Mouse (Mus musculus): Measurements from ENCODE around the gene Ctsa. TPM values are rescaled to one million over a fixed set of nuclear protein-coding genes. Genes with fewer than 3 reads are reported as not detected.

Gene Ctsa
- polyA plus RNA-seq (2015; fragmentation: Nextera tagmentation; extraction: Ambion mirVana), result 266 and 277 TPM in 2 replicates

- Histone ChIP-seq H3K4me1 (replicated peaks) (peaks cover 13% of the 10 kb centered on the region), H3K4me3 (replicated peaks) (peak within 1 kb of the TSS; percentile 79), H3K27me3 (replicated peaks) (no peaks in the 10 kb centered on the region), H3K27ac (peak within 1 kb of the TSS; percentile 92), H3K9me3 (no peaks in the 10 kb centered on the region), H3K9ac (peak within 1 kb of the TSS; percentile 85), H3K4me2 (replicated peaks) (peak within 1 kb of the TSS; percentile 99), H3K36me3 (peaks cover 11% of the 10 kb centered on the region)
- peak; percentile 74 for ATAC-seq
- WGBS, result under 1% methylated on average over 35 of the region's 35 CpGs
Observed at GRCm38 (mm10) chr2:164832748-164833301, at the start of gene Ctsa. Gene Ctsa (plus strand): TSS chr2:164832873.

- H3K9me3 ChIP-seq, result no peaks in the 10 kb centered on the region
- no peak for ATAC-seq
Observed at GRCm38 (mm10) chr2:164783926-164784581, 48.6 kb upstream of the Ctsa start.

DNA sequence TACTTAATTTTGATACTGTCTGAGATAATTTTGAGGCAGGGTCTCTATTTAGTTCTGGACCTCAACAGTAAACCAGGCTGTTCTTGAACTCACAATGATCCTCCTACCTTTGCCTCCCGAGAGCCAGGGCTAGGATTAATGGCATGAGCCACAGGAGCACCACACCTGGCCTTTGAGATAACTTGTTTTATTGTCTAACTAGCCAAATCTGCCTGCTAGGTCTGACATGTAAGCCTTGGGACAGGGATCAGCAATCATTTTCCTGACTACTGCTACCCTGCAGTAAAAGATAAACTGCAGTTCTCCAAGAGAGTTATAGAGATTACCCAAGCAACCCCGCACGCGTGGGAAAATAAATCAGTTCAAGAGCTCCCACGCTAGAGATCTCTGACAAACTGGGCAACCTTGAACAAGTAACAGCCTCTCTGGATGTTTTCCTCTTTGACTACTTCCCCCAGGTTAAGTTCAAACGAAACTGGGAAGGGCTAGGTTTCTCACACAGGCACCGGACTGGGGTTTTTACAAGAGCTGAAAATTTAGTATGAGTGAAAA is 47.7 kb upstream of the Ctsa start:
- H3K36me3 ChIP-seq, result peaks cover 4% of the 10 kb centered on the region; the same call in 1 of the 2 replicates
- peak overlapping the region; percentile 55 for H3K4me3 ChIP-seq (replicated peaks)
- peak; percentile 3; the same call in 1 of the 2 replicates for ATAC-seq
- no peaks in the 10 kb centered on the region for H3K27me3 ChIP-seq (replicated peaks)
- 4% methylated on average over 7 of the region's 7 CpGs for WGBS
- H3K27ac ChIP-seq, result peak overlapping the region; percentile 80
- no peaks in the 10 kb centered on the region for H3K9me3 ChIP-seq
- H3K9ac ChIP-seq, result peak overlapping the region; percentile 67
- peaks cover 18% of the 10 kb centered on the region for H3K4me1 ChIP-seq (replicated peaks)
- peak overlapping the region; percentile 86 for H3K4me2 ChIP-seq (replicated peaks)

More at GRCm38 (mm10) chr2:164783926-164784581, 48.6 kb upstream of the Ctsa start:
- H3K4me3 ChIP-seq (replicated peaks), result no peak overlapping the region
- H3K36me3 ChIP-seq, result no peaks in the 10 kb centered on the region
- H3K27me3 ChIP-seq (replicated peaks), result no peaks in the 10 kb centered on the region
- no peak overlapping the region for H3K27ac ChIP-seq
- H3K9ac ChIP-seq, result no peak overlapping the region
- WGBS, result 72% methylated on average over 7 of the region's 7 CpGs
- H3K4me1 ChIP-seq (replicated peaks), result peaks cover 18% of the 10 kb centered on the region
- peak overlapping the region; percentile 86; the same call in 1 of the 2 replicates for H3K4me2 ChIP-seq (replicated peaks)

GRCm38 (mm10) chr2:164785481-164786387 is 46.9 kb upstream of the Ctsa start, which contains the start of gene Snx21:
Gene Snx21 (plus strand): TSS chr2:164785823.
- no peaks in the 10 kb centered on the region for H3K9me3 ChIP-seq
- H3K4me1 ChIP-seq (replicated peaks), result peaks cover 18% of the 10 kb centered on the region
- H3K27me3 ChIP-seq (replicated peaks), result no peaks in the 10 kb centered on the region
- under 1% methylated on average over 87 of the region's 89 CpGs for WGBS
- peaks cover 4% of the 10 kb centered on the region; the same call in 1 of the 2 replicates for H3K36me3 ChIP-seq
- peak within 1 kb of the TSS; percentile 80 for H3K27ac ChIP-seq
- peak; percentile 96 for ATAC-seq
- H3K4me3 ChIP-seq (replicated peaks), result peak within 1 kb of the TSS; percentile 55
- H3K4me2 ChIP-seq (replicated peaks), result peak within 1 kb of the TSS; percentile 86
- H3K9ac ChIP-seq, result peak within 1 kb of the TSS; percentile 67

- Histone ChIP-seq H3K9me3 (no peaks in the 10 kb centered on the region), H3K9ac (peak overlapping the region; percentile 67), H3K4me3 (replicated peaks) (peak overlapping the region; percentile 55), H3K27me3 (replicated peaks) (no peaks in the 10 kb centered on the region), H3K4me1 (replicated peaks) (peaks cover 18% of the 10 kb centered on the region), H3K27ac (peak overlapping the region; percentile 80), H3K4me2 (replicated peaks) (peak overlapping the region; percentile 86), H3K36me3 (peaks cover 10% of the 10 kb centered on the region)
- 10% methylated on average over 15 of the region's 15 CpGs for WGBS
- ATAC-seq, result peak; percentile 8; the same call in 1 of the 2 replicates
Observed at GRCm38 (mm10) chr2:164786388-164786885, 46.2 kb upstream of the Ctsa start.

GRCm38 (mm10) chr2:164787032-164787431 is 45.6 kb upstream of the Ctsa start:
- ATAC-seq, result no peak
- Histone ChIP-seq H3K9ac (no peak overlapping the region), H3K27ac (no peak overlapping the region), H3K36me3 (peaks cover 16% of the 10 kb centered on the region), H3K27me3 (replicated peaks) (no peaks in the 10 kb centered on the region), H3K4me3 (replicated peaks) (peak overlapping the region; percentile 55; the same call in 1 of the 2 replicates), H3K4me2 (replicated peaks) (peak overlapping the region; percentile 86), H3K9me3 (no peaks in the 10 kb centered on the region), H3K4me1 (replicated peaks) (peaks cover 18% of the 10 kb centered on the region)
- 86% methylated on average over 3 of the region's 3 CpGs for WGBS

DNA sequence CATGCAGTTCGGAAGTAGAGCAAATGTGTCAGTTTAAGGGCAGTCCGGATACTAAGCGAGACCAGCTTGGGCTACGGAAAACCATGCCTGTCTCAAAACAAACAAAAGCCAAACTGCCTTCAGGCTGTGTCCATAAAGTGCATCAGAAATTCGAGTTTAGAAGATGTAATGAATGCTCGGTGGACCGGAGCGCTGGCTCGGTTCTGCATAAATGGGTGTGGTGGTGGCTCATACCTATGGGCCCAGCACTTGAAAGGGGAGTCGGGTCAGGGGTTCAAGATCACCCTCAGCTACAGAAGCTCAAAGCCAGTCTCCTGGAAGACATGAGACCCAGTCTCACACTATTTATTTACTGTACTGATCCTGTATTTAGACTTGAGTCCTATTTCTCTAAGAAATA is 44.9 kb upstream of the Ctsa start:
- H3K4me2 ChIP-seq (replicated peaks), result no peak overlapping the region
- no peak for ATAC-seq
- WGBS, result 79% methylated on average over 10 of the region's 10 CpGs
- no peaks in the 10 kb centered on the region for H3K9me3 ChIP-seq
- H3K27ac ChIP-seq, result no peak overlapping the region
- H3K9ac ChIP-seq, result no peak overlapping the region
- H3K4me3 ChIP-seq (replicated peaks), result no peak overlapping the region
- no peaks in the 10 kb centered on the region for H3K27me3 ChIP-seq (replicated peaks)
- peaks cover 18% of the 10 kb centered on the region for H3K4me1 ChIP-seq (replicated peaks)
- H3K36me3 ChIP-seq, result peaks cover 24% of the 10 kb centered on the region

GRCm38 (mm10) chr2:164788411-164788810 is 44.3 kb upstream of the Ctsa start:
- H3K27me3 ChIP-seq (replicated peaks), result no peaks in the 10 kb centered on the region
- no peak for ATAC-seq
- 61% methylated on average over 4 of the region's 4 CpGs for WGBS
- H3K9me3 ChIP-seq, result no peaks in the 10 kb centered on the region
- H3K36me3 ChIP-seq, result peaks cover 24% of the 10 kb centered on the region
- peaks cover 18% of the 10 kb centered on the region for H3K4me1 ChIP-seq (replicated peaks)
- no peak overlapping the region for H3K4me3 ChIP-seq (replicated peaks)
- no peak overlapping the region for H3K4me2 ChIP-seq (replicated peaks)
- no peak overlapping the region for H3K9ac ChIP-seq
- H3K27ac ChIP-seq, result no peak overlapping the region

- ATAC-seq, result no peak
- peaks cover 13% of the 10 kb centered on the region for H3K4me1 ChIP-seq (replicated peaks)
- no peak overlapping the region for H3K9ac ChIP-seq
- peaks cover 30% of the 10 kb centered on the region for H3K36me3 ChIP-seq
- H3K9me3 ChIP-seq, result no peaks in the 10 kb centered on the region
- no peak overlapping the region for H3K27ac ChIP-seq
- no peak overlapping the region for H3K4me2 ChIP-seq (replicated peaks)
- H3K4me3 ChIP-seq (replicated peaks), result no peak overlapping the region
- WGBS, result 69% methylated on average over 4 of the region's 4 CpGs
- no peaks in the 10 kb centered on the region for H3K27me3 ChIP-seq (replicated peaks)
Observed at GRCm38 (mm10) chr2:164790451-164790850, 42.2 kb upstream of the Ctsa start.

DNA sequence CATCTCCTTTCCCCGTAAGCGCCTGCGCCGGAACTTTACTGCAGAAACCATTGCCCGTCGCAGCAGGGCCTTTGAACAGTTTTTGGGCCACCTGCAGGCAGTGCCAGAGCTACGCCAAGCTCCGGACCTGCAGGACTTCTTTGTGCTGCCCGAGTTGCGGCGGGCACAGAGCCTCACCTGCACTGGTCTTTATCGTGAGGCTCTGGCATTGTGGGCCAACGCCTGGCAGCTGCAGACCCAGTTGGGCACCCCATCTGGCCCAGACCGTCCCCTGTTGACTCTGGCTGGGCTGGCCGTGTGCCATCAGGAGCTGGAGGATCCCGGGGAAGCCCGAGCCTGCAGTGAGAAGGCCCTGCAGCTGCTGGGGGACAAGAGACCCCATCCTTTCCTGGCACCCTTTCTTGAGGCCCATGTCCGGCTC is 40.8 kb upstream of the Ctsa start:
- no peaks in the 10 kb centered on the region for H3K9me3 ChIP-seq
- no peak overlapping the region for H3K4me3 ChIP-seq (replicated peaks)
- peaks cover 35% of the 10 kb centered on the region for H3K36me3 ChIP-seq
- H3K27me3 ChIP-seq (replicated peaks), result no peaks in the 10 kb centered on the region
- H3K4me2 ChIP-seq (replicated peaks), result no peak overlapping the region
- H3K4me1 ChIP-seq (replicated peaks), result peaks cover 8% of the 10 kb centered on the region
- no peak overlapping the region for H3K9ac ChIP-seq
- ATAC-seq, result no peak
- H3K27ac ChIP-seq, result no peak overlapping the region
- WGBS, result 90% methylated on average over 18 of the region's 18 CpGs

DNA sequence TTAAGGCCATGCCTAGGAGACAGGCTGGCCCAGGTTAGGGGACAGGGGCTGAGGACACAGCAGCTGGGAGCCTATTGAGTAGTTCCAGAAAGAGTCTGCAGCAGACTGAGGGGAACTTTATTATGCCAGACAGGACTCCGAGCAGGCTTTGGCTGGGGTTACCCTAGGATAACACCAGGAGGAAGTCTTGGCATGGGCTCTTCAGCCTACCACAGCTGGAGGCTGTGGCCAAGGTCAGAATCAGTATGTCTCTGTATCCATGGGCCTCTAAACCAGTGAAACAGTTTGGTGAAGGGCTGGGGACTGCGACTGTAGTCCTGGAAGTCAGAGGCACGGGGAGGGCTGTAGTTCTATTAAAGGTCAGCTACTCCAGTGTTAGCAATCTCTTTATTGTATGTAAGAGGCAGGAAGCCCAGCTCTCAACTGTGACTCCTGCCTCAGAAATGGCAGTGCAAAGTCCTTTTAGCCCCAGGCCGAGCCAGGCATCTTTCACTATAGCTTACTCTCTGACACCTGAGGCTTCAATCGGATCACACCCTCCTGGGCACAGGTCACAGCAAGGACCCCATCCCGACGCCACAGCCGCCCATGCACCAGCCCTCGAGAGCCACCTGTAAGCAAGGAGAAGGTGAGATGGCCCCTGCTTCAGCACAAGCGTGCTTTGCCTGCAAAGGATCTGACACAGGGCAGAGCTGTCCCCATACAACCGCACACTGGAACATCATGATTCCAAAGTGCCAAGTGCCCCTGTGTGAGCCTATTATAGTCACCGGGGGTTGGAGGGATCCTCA is 40.1 kb upstream of the Ctsa start:
- Histone ChIP-seq H3K9ac (no peak overlapping the region), H3K4me2 (replicated peaks) (no peak overlapping the region), H3K4me3 (replicated peaks) (no peak overlapping the region), H3K27ac (no peak overlapping the region), H3K27me3 (replicated peaks) (no peaks in the 10 kb centered on the region), H3K4me1 (replicated peaks) (peaks cover 4% of the 10 kb centered on the region; the same call in 1 of the 2 replicates), H3K9me3 (no peaks in the 10 kb centered on the region), H3K36me3 (peaks cover 35% of the 10 kb centered on the region)
- ATAC-seq, result no peak
- 88% methylated on average over 12 of the region's 12 CpGs for WGBS
